Mouse (Mus musculus) midbrain, embryonic 12.5 days (tissue): Measurements from ENCODE around the gene Myh9. TPM values are rescaled to one million over a fixed set of nuclear protein-coding genes. Genes with fewer than 3 reads are reported as not detected.

Experiments
- ATAC-seq: fragments of 200-750 bp; cut with Nextera tagmentation; 2 replicates; pipeline ENCODE4 v1.8.0; 2017; ENCODE audit warnings: low read depth, moderate TSS enrichment, moderate library complexity; ENCODE audit not compliant: low FRiP score
- H3K27ac ChIP-seq: fragments of 300-500 bp; sonication (generic); replicated peaks from 2 replicates; pipeline ENCODE4 v1.5.1; 2016; ENCODE audit warnings: mild to moderate bottlenecking
- H3K27me3 ChIP-seq: fragments of 300-500 bp; sonication (generic); 2 replicates; pipeline ENCODE4 v1.6.1; 2016; ENCODE audit warnings: mild to moderate bottlenecking
- H3K36me3 ChIP-seq: fragments of 300-500 bp; sonication (generic); 2 replicates; pipeline ENCODE4 v1.6.1; 2016
- H3K4me1 ChIP-seq: fragments of 300-500 bp; sonication (generic); 2 replicates; pipeline ENCODE4 v1.6.1; 2016
- H3K4me2 ChIP-seq: fragments of 300-500 bp; sonication (generic); replicated peaks from 2 replicates; pipeline ENCODE4 v1.6.1; 2016; ENCODE audit warnings: mild to moderate bottlenecking, moderate library complexity
- H3K4me3 ChIP-seq: fragments of 300-500 bp; sonication (generic); 2 replicates; pipeline ENCODE4 v1.5.1; 2016; ENCODE audit warnings: mild to moderate bottlenecking
- H3K9ac ChIP-seq: fragments of 300-500 bp; sonication (generic); replicated peaks from 2 replicates; pipeline ENCODE4 v1.6.1; 2016; ENCODE audit warnings: mild to moderate bottlenecking, moderate library complexity
- H3K9me3 ChIP-seq: fragments of 300-500 bp; sonication (generic); 2 replicates; pipeline ENCODE4 v1.6.1; 2016; ENCODE audit warnings: mild to moderate bottlenecking
- WGBS: fragments of 180-500 bp; shearing (Covaris S2); methylation state at CpG from one replicate; pipeline ENCODE4 v1.1.7; 2016; 5-methylcytosine and 5-hydroxymethylcytosine counted together
- polyA plus RNA-seq: library from polyadenylated mRNA; unstranded; fragments of >200 nt; fragmentation: Nextera tagmentation; extraction: Ambion mirVana; gene quantifications from 2 replicates; pipeline ENCODE4 v1.2.1, GENCODE M21; 2016

Myh9 gene
- 24.9 and 29.1 TPM in 2 replicates for polyA plus RNA-seq

DNA sequence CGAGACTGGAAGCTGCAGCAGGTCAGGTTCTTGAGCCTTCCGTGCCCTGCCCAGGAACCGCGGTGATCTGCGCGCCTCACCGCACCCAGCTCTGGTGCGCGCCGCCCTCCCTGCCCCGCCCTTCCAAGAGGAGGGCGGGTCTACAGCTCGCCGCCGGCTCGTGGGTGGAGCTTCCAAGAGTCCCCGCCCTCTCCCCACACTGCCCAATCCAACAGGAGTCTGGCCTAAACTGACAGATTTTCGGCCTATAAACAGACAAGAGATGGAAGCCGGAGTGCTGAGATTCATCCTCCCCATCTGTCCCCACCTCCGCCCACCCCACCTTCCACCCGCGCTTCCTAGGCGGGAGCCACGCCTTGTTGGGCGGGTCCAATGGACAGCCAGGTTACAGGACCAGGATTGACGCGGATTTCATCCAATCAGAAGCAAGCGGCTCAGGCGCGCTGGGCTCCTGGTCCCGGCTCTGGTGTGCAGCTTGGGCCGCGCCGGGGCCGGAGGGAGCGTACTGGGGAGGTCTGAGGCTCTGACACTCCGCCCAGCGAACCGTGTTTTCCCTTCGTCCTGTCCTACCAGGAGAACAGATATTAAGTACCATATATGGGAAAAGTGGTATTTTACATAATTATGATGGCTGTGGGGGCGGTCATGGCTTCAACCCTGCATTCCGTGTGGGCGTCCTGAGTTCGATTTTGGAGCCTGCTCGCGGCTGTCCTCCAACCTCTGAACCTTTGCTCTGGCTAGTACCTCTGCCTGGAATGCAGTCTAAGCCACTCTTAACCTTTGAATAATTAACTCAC is at the start of gene Myh9:
Gene Myh9 (minus strand): TSS at position 129 of the 797 bp plus-strand sequence.
- Histone ChIP-seq H3K9ac (peak within 1 kb of the TSS; percentile 79), H3K4me2 (peak within 1 kb of the TSS; percentile 90), H3K4me1 (peaks cover 35% of the 10 kb centered on the region), H3K27me3 (peaks cover 12% of the 10 kb centered on the region; the same call in 1 of the 2 replicates), H3K36me3 (no peaks in the 10 kb centered on the region), H3K4me3 (peak within 1 kb of the TSS; percentile 74), H3K9me3 (no peaks in the 10 kb centered on the region), H3K27ac (peak within 1 kb of the TSS; percentile 65)
- peak; percentile 98 for ATAC-seq
- 1% methylated on average over 39 of the region's 46 CpGs for WGBS

DNA sequence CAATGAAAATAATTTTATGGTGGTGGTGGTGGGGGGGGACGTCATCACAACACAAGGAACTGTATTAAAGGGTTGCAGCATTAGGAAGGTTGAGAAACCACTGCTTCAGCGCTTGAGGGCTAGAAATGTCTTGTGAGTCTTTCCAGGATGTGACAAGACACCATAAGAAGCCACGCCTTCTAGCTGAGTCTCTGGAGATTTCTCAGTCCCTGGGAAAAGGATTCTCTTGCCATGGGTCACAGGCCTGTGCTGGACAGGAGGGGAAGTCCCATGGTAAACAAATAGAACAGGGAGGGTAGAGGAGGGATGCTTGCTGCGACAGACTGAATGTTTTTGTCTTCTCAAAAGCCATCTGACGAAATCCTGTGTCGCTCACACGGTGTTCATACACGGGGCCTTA is 49.8 kb upstream of the Myh9 start:
- Histone ChIP-seq H3K27ac (no peak overlapping the region), H3K9me3 (no peaks in the 10 kb centered on the region), H3K27me3 (no peaks in the 10 kb centered on the region), H3K4me2 (no peak overlapping the region), H3K9ac (no peak overlapping the region), H3K4me3 (no peak overlapping the region), H3K36me3 (no peaks in the 10 kb centered on the region), H3K4me1 (no peaks in the 10 kb centered on the region)
- 84% methylated on average over 8 of the region's 8 CpGs for WGBS
- no peak for ATAC-seq

DNA sequence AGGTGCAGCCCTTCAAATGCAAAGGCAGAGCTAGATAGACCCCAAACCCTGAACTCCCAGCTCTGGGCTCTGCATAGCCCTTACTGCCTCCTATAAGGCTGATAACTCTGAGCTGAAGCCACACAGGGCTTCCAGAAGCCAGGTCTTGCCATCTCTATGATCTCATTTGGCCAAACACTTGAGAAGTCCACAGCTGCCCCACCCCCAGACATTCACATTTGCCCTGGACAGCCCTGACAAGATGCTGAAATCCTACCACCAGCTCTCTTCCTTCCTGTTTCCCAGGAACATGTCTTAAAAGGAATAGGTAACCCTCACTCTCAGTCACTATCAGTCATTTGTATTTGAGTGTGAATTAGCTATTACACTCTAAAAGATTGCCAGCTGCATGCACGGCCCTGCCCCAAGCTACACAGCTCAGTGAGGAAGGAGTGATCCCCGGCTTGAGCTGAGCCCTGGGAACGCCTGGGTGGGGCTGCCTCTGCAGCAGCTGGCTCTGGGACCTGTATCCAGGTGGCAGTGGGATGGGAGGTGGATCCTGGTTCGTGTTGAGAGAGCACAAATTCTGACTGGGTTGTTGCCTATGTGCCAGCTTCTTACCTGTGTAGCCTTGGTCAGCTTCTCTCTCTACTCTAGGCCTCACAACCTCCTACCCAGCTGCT is 47.9 kb upstream of the Myh9 start:
- no peak overlapping the region for H3K9ac ChIP-seq
- WGBS = 60% methylated on average over 4 of the region's 4 CpGs

DNA sequence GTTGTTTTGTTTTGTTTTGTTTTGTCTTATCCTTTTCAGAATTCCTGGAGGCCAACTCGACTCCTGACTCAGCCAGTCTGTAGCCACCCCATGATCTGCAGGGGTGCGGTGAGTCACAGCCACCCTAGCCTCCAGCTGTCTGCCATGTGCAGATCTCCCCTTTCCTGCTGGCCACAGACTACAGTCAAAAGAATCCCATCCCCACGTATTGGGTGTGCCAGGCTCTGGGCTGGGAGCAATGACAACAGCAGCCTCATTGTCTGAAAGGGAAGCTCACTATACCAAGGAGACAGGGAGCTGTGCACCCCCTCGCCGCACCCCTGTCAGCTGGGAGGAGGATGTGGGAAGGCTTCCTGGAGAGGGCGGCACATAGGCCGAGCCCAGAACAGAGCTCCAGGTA is 46.3 kb upstream of the Myh9 start:
- H3K4me2 ChIP-seq = no peak overlapping the region
- 59% methylated on average over 7 of the region's 7 CpGs for WGBS
- no peaks in the 10 kb centered on the region for H3K27me3 ChIP-seq
- no peak overlapping the region for H3K27ac ChIP-seq
- H3K4me1 ChIP-seq = 0 out of 2 replicates have a peak, but pooled peaks cover 2% of the 10 kb centered on the region
- no peak overlapping the region for H3K9ac ChIP-seq
- H3K9me3 ChIP-seq = no peaks in the 10 kb centered on the region
- ATAC-seq = no peak
- no peaks in the 10 kb centered on the region for H3K36me3 ChIP-seq
- H3K4me3 ChIP-seq = no peak overlapping the region

More for the DNA sequence above, 47.9 kb upstream of the Myh9 start:
- ATAC-seq = no peak
- Histone ChIP-seq H3K4me2 (no peak overlapping the region), H3K27me3 (no peaks in the 10 kb centered on the region), H3K4me3 (no peak overlapping the region), H3K27ac (no peak overlapping the region), H3K36me3 (no peaks in the 10 kb centered on the region), H3K4me1 (no peaks in the 10 kb centered on the region), H3K9me3 (no peaks in the 10 kb centered on the region)

DNA sequence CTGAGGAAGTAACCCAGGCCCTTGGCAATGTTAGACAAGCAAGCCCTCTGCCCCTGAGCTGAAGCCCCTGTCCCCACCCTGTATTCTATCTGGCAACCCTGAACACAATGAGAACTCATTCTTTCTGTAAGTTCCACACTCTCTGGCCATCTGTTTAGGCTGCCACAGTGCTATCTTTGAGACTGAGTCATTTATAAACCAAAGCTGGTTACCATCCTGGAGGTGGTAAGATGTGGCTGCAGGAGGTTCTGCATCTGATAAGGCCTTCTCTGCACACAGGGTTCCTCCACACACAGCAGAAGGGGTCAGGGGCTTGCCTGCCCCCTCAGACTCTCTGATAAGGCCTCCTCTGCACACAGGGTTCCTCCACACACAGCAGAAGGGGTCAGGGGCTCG is 45.1 kb upstream of the Myh9 start:
- peaks cover 9% of the 10 kb centered on the region; the same call in 1 of the 2 replicates for H3K4me1 ChIP-seq
- no peak for ATAC-seq
- no peaks in the 10 kb centered on the region for H3K36me3 ChIP-seq
- no peaks in the 10 kb centered on the region for H3K27me3 ChIP-seq
- no peaks in the 10 kb centered on the region for H3K9me3 ChIP-seq
- H3K4me3 ChIP-seq = no peak overlapping the region
- no peak overlapping the region for H3K9ac ChIP-seq
- no peak overlapping the region for H3K4me2 ChIP-seq
- H3K27ac ChIP-seq = no peak overlapping the region
- 52% methylated on average over 1 of the region's 1 CpGs for WGBS

DNA sequence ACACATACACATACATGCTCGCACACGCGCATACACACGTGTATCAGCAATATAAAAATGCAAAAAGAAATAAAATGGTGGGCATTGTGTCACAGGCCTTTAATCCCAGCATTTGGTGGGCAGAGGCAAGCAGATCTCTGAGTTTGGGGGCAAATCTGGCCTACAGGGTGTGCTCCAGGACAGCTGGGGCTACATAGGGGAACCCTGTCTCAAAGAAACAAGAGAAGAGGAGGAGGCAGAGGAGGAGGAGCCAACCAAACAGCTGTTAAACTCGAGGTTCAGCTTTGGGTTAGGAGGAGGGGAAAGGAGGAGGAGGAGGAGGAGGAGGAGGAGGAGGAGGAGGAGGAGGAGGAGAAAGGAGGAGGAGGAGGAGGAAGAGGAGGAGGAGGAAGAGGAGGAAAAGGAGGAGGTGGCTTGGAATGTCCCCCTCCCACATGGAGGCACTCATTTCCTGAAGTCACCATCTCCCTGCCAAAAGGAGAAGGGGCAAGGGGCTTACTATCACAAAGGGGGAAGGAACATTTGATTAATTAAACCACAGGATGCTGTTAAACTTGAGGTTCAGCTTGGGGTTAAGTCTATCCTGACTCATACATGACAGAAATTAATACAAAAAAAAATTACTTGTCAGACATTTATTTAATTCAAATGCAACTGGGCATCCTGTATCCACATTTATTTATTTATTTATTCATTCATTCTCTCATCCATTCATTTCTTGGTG is 44.6 kb upstream of the Myh9 start:
- H3K27me3 ChIP-seq = no peaks in the 10 kb centered on the region
- H3K4me3 ChIP-seq = no peak overlapping the region
- H3K4me1 ChIP-seq = peaks cover 9% of the 10 kb centered on the region; the same call in 1 of the 2 replicates
- no peak overlapping the region for H3K4me2 ChIP-seq
- H3K27ac ChIP-seq = no peak overlapping the region
- no peak for ATAC-seq
- H3K9me3 ChIP-seq = no peaks in the 10 kb centered on the region
- H3K36me3 ChIP-seq = no peaks in the 10 kb centered on the region
- no peak overlapping the region for H3K9ac ChIP-seq
- 93% methylated on average over 4 of the region's 5 CpGs for WGBS

DNA sequence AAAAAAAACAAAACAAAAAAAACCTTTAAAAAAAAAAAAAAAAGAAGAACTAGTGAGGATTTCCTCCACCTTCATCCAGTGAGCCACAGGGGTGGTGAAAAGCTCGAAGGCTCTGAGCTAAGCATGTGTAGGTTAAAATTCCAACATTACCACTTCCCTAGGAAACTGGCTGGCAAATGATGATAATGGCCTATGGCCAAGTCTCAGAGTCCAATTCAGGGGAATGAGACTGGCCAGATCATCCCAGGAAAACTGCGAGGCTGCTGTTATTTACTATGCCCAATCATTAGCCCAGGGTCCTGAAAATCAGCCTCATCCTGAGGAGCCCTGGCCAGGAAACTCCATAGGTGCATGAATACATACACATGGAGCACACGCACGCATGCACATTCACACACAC is 44.0 kb upstream of the Myh9 start:
- WGBS = 89% methylated on average over 4 of the region's 4 CpGs
- H3K27me3 ChIP-seq = no peaks in the 10 kb centered on the region

DNA sequence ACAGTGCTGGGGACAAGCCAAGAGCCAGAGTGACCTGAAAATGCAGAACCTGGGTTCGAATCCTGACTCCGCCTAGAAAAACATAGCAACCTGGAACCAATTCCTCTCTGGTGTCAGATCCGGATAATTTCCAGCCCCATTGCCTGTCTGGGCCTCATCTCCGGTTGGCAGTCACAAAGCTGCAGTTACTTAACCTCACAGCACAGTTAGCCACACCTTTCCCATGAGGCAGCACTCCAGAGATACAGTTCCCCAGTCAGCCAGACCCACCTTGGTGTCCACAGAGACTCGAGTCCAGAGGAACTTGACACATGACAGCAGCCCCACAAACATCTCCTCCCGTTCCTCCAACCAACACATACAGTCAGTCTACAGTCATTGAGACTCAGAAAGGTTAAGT is 43.2 kb upstream of the Myh9 start:
- H3K27ac ChIP-seq = no peak overlapping the region
- H3K36me3 ChIP-seq = no peaks in the 10 kb centered on the region
- H3K27me3 ChIP-seq = no peaks in the 10 kb centered on the region
- no peak overlapping the region for H3K9ac ChIP-seq
- no peak overlapping the region for H3K4me3 ChIP-seq
- no peak overlapping the region for H3K4me2 ChIP-seq
- ATAC-seq = no peak
- H3K4me1 ChIP-seq = peaks cover 9% of the 10 kb centered on the region; the same call in 1 of the 2 replicates
- 91% methylated on average over 6 of the region's 6 CpGs for WGBS
- no peaks in the 10 kb centered on the region for H3K9me3 ChIP-seq

More for the DNA sequence above, 44.0 kb upstream of the Myh9 start:
- H3K4me3 ChIP-seq = no peak overlapping the region
- H3K27ac ChIP-seq = no peak overlapping the region
- H3K36me3 ChIP-seq = no peaks in the 10 kb centered on the region
- no peak overlapping the region for H3K4me2 ChIP-seq
- H3K9me3 ChIP-seq = no peaks in the 10 kb centered on the region
- no peak overlapping the region for H3K9ac ChIP-seq
- peaks cover 9% of the 10 kb centered on the region; the same call in 1 of the 2 replicates for H3K4me1 ChIP-seq
- no peak for ATAC-seq

DNA sequence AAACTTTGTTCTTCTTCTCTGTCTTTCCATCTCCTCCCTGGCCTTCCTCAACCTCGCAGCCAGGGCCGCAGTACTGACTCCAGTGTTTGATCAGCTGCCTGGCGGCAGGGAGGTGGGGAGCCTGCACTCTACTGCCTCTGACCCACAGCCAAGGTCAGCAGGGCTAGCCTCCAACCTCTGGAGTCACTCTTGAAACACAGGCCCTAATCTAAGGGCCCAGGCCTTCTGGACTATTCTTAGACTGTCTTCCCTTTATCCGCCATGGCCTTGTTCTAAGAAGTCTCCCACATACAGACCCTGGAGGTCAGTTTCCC is 41.7 kb upstream of the Myh9 start:
- WGBS = 72% methylated on average over 4 of the region's 4 CpGs
- peaks cover 9% of the 10 kb centered on the region; the same call in 1 of the 2 replicates for H3K4me1 ChIP-seq
- no peak overlapping the region for H3K27ac ChIP-seq
- no peak for ATAC-seq
- no peak overlapping the region for H3K4me2 ChIP-seq
- no peak overlapping the region for H3K4me3 ChIP-seq
- no peak overlapping the region for H3K9ac ChIP-seq
- H3K27me3 ChIP-seq = no peaks in the 10 kb centered on the region
- no peaks in the 10 kb centered on the region for H3K9me3 ChIP-seq
- H3K36me3 ChIP-seq = no peaks in the 10 kb centered on the region

DNA sequence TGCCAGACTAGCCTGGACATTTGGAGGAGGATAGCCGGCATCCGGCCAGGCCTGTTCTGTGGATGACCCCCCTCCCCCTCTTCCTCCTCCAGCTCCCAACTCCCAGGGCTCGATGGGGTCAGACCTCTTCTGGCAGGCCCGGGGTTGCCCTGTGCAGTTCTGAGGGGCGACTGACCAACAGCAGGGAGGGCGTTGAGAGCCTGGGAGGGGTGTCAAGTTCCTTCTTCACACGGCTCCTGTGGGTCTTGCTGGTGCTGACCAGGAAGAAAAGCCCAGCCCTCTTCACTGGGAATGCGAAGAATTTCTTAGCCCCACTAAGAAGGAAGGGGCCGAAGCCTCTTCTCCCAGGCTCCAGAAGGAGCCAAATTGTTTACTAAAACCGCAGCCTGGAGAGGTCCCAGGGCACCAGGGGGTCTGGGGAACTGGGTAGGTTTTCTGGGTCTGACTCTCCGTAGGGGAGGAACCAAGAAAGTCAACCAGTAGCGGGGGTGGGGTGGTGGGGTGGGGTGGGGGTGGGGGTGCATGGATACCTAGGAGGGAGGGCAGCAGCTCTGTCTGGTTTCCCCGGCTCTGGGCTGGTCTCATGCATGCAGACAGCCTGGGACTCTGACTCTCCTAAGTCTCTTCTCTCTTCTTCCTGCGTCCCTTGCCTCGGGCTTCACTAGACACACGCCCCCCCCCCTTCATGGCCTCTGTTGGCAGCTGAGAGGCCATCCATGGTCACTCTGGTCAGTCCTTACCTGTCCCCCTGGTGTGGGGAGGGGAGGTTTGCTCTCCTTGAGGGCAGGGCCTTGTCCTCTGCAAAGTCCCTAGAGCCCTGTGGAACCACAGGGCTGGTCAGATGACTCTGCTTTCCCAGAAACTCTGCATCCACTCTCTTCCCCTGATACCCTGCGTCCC is 41.1 kb upstream of the Myh9 start:
- no peak for ATAC-seq

DNA sequence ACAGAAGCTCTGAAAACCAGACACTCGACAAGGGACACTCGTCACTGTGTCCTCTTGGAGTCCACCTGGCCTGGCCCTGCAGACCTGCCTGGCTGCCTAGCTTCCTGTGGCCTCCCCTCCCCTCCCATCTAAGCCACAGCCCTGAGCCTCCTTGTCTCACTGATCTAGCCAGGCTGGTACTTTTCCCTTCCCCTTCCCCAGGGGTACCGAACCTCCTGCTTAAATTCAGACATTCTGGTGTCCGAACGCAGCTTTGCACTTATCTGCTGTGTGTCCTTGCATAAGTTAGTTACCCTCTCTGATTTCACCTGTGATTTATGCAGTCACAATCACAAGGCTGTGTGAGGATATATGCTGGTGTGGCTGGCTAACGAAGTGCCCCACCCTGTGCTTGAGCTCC is 40.3 kb upstream of the Myh9 start:
- H3K36me3 ChIP-seq = no peaks in the 10 kb centered on the region
- peaks cover 9% of the 10 kb centered on the region; the same call in 1 of the 2 replicates for H3K4me1 ChIP-seq
- no peaks in the 10 kb centered on the region for H3K9me3 ChIP-seq
- H3K4me2 ChIP-seq = no peak overlapping the region
- no peaks in the 10 kb centered on the region for H3K27me3 ChIP-seq
- 70% methylated on average over 6 of the region's 6 CpGs for WGBS
- no peak overlapping the region for H3K9ac ChIP-seq
- ATAC-seq = no peak
- H3K4me3 ChIP-seq = no peak overlapping the region
- no peak overlapping the region for H3K27ac ChIP-seq

More for the DNA sequence above, 41.1 kb upstream of the Myh9 start:
- WGBS = 17% methylated on average over 17 of the region's 17 CpGs
- H3K4me2 ChIP-seq = no peak overlapping the region
- H3K4me1 ChIP-seq = peaks cover 9% of the 10 kb centered on the region; the same call in 1 of the 2 replicates
- H3K27ac ChIP-seq = no peak overlapping the region
- H3K4me3 ChIP-seq = no peak overlapping the region
- H3K9me3 ChIP-seq = no peaks in the 10 kb centered on the region
- H3K36me3 ChIP-seq = no peaks in the 10 kb centered on the region
- H3K27me3 ChIP-seq = no peaks in the 10 kb centered on the region
- no peak overlapping the region for H3K9ac ChIP-seq
